Mouse (Mus musculus): ENCODE data around the gene Ctr9.

DNA sequence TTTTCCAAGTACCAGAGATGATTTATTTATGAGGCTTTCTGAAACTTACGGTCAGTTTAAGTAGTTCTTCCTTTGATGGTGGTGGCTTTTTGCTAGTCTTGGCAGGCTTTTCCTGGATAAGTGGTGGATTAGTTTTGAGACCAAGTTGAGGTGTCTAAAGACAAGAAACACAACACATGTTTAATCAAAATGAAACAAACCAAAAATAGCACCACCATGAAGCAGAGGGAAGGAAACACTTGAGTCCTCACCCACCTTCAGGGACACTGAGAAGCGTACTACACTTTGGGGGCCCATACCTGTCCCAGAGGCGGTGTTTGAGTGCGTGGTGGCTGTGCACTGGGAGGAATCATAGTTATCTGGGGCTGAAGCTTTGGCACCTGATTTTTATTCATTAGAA lies 46.5 kb downstream of the Ctr9 start:
- no peak for TF ChIP-seq CTCF (IDR thresholded peaks at IDR 0.05; ENCODE audit: insufficient read depth, low read depth, low read length)
- TF ChIP-seq POLR2A (IDR thresholded peaks at IDR 0.05; ENCODE audit: insufficient read depth, low read depth, low read length): no peak

Measured in olfactory bulb, adult 2 months (tissue).